Mouse (Mus musculus) kidney, adult 2 months (tissue): Measurements from ENCODE around the gene Pycr1. TPM values are rescaled to one million over a fixed set of nuclear protein-coding genes. Genes with fewer than 3 reads are reported as not detected.

Source experiments
- DNase-seq: peaks from one replicate; pipeline ENCODE4 v3.0.0; 2021
- H3K27ac ChIP-seq: fragments of 200-500 bp; 2 replicates; pipeline ENCODE4 v1.5.1; 2012; ENCODE audit warnings: low read depth, low read length, control low read depth, inconsistent platforms; ENCODE audit not compliant: insufficient read depth
- H3K27me3 ChIP-seq: fragments of 200-500 bp; replicated peaks from 2 replicates; pipeline ENCODE4 v1.6.1; 2012; ENCODE audit warnings: mild to moderate bottlenecking, moderate library complexity, low read length, inconsistent platforms; ENCODE audit not compliant: control insufficient read depth, insufficient read depth
- H3K36me3 ChIP-seq: fragments of 200-500 bp; 2 replicates; pipeline ENCODE4 v1.6.1; 2012; ENCODE audit warnings: mild to moderate bottlenecking, moderate library complexity, low read length, inconsistent platforms; ENCODE audit not compliant: control insufficient read depth, insufficient read depth
- H3K4me1 ChIP-seq: fragments of 200-500 bp; 2 replicates; pipeline ENCODE4 v1.6.1; 2011; ENCODE audit warnings: low read length; ENCODE audit not compliant: control insufficient read depth, insufficient read depth
- H3K4me3 ChIP-seq: fragments of 200-500 bp; 2 replicates; pipeline ENCODE4 v1.5.1; 2011; ENCODE audit warnings: mild to moderate bottlenecking, low read depth, low read length, control low read depth; ENCODE audit not compliant: insufficient read depth
- CTCF ChIP-seq: fragments of 200-500 bp; conservative IDR thresholded peaks from 2 replicates; pipeline ENCODE4 v1.5.1; 2011; ENCODE audit warnings: low read depth, mild to moderate bottlenecking, control low read depth, low read length, moderate library complexity, mixed read lengths; ENCODE audit not compliant: insufficient read depth, insufficient read length
- POLR2A ChIP-seq: fragments of 200-500 bp; IDR thresholded peaks from one replicate; pipeline ENCODE4 v1.6.1; 2011; ENCODE audit warnings: low read depth, low read length, control low read depth
- WGBS: fragments of 180-500 bp; shearing (Covaris S2); methylation state at CpG from one replicate; pipeline ENCODE4 v1.1.7; 2018; 5-methylcytosine and 5-hydroxymethylcytosine counted together
- polyA plus RNA-seq: library from polyadenylated mRNA; depleted of rRNA; stranded (reverse); fragments of >200 nt; gene quantifications from 2 replicates; pipeline ENCODE4 v1.2.3, GENCODE M21; 2012

Gene Pycr1
- polyA plus RNA-seq, 1 experiment = 1.0 TPM

DNA sequence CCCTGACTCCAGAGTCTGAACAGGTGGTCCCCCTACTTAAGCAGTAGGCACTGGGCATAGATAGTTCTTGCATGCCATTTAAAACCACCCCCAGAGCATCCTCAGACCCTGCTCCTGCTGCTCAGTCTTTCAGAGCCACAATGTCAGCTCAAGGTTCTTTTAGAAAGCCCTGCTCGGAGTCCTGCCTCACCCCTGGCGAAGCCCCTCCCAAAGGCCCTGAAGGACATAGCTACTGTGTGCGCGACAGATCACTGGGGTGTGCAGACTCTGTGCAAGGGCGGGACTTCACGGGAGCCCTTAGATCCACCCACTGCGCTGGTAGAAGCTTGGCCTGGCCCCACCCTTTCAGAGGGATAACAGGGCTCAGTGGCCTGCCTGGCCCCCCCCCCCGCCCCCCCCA is 34.3 kb downstream of the Pycr1 start:
- peak; percentile 73 for DNase-seq
- WGBS = 40% methylated on average over 8 of the region's 8 CpGs
- Histone ChIP-seq H3K36me3 (peaks cover 3% of the 10 kb centered on the region; the same call in 1 of the 2 replicates), H3K4me3 (no peak overlapping the region), H3K27me3 (no peaks in the 10 kb centered on the region), H3K27ac (peak overlapping the region; percentile 61), H3K4me1 (peaks cover 5% of the 10 kb centered on the region; the same call in 1 of the 2 replicates)
- no peak for TF ChIP-seq POLR2A
- peak; percentile 3; the same call in 1 of the 2 replicates for TF ChIP-seq CTCF

DNA sequence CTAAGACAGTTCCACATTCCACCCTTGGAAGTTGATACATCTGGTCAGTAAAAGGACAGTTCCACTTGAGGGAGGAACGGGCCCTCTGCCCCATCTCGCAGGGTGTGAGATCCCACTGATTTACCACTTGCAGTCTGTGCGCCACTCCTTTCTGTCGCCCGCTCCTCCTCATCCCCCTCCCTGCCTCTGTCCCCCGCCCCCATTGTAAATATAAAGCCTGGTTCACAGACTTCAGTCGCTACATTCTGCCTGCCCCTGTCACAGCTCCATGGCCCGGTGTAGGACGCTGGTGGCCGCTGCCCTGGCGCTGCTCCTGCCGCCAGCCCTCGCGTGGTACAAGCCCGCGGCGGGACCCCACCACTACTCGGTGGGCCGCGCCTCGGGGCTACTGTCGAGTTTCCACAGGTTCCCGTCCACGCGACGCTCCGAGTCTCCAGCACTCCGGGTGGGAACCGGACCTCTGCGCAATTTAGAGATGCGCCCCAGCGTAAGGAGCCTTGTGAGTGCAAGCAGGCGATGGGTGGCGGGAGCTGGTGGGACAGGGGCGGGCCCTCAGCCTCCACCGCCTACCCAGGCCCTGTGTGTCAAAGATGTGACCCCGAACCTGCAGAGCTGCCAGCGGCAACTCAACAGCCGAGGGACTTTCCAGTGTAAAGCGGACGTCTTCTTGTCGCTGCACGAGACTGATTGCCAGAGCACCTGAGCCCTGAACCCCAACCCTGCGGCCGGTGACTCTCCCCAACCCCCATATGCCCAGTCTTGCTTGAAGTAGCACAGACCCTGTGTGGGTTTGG is 35.1 kb downstream of the Pycr1 start, which contains the start of gene Npb:
TSS of gene Npb (plus strand) at position 237 of the 794 bp plus-strand sequence.
- Histone ChIP-seq H3K4me3 (no peak within 1 kb of the TSS), H3K27me3 (no peaks in the 10 kb centered on the region), H3K36me3 (peaks cover 3% of the 10 kb centered on the region; the same call in 1 of the 2 replicates), H3K27ac (peak within 1 kb of the TSS; percentile 61), H3K4me1 (peaks cover 5% of the 10 kb centered on the region; the same call in 1 of the 2 replicates)
- DNase-seq = no peak
- 19% methylated on average over 45 of the region's 45 CpGs for WGBS
- TF ChIP-seq CTCF = no peak
- no peak for TF ChIP-seq POLR2A

- DNase-seq = no peak
- Histone ChIP-seq H3K36me3 (no peaks in the 10 kb centered on the region), H3K4me1 (peaks cover 5% of the 10 kb centered on the region; the same call in 1 of the 2 replicates), H3K27me3 (no peaks in the 10 kb centered on the region), H3K27ac (no peak overlapping the region), H3K4me3 (no peak overlapping the region)
- no peak for TF ChIP-seq CTCF
- no peak for TF ChIP-seq POLR2A
- WGBS = 63% methylated on average over 4 of the region's 4 CpGs
Measured at GRCm38 (mm10) chr11:120606764-120607163, 36.8 kb downstream of the Pycr1 start.

GRCm38 (mm10) chr11:120605667-120606066 is 37.9 kb downstream of the Pycr1 start:
- TF ChIP-seq CTCF = no peak
- TF ChIP-seq POLR2A = no peak
- Histone ChIP-seq H3K4me3 (no peak overlapping the region), H3K27me3 (no peaks in the 10 kb centered on the region), H3K27ac (no peak overlapping the region), H3K36me3 (no peaks in the 10 kb centered on the region), H3K4me1 (peaks cover 5% of the 10 kb centered on the region; the same call in 1 of the 2 replicates)
- no peak for DNase-seq
- 93% methylated on average over 7 of the region's 7 CpGs for WGBS

GRCm38 (mm10) chr11:120603545-120603944 is 40.0 kb downstream of the Pycr1 start:
- Histone ChIP-seq H3K4me1 (peaks cover 7% of the 10 kb centered on the region), H3K4me3 (no peak overlapping the region), H3K27ac (no peak overlapping the region), H3K36me3 (no peaks in the 10 kb centered on the region), H3K27me3 (no peaks in the 10 kb centered on the region)
- WGBS = 90% methylated on average over 2 of the region's 2 CpGs
- no peak for TF ChIP-seq CTCF
- no peak for TF ChIP-seq POLR2A
- DNase-seq = no peak

- TF ChIP-seq POLR2A (no peak), CTCF (no peak)
- H3K4me3 ChIP-seq = no peak overlapping the region
- no peak for DNase-seq
- no peaks in the 10 kb centered on the region for H3K27me3 ChIP-seq
- H3K36me3 ChIP-seq = no peaks in the 10 kb centered on the region; the same call in 1 of the 2 replicates
- H3K4me1 ChIP-seq = peaks cover 16% of the 10 kb centered on the region
- H3K27ac ChIP-seq = no peak overlapping the region
- 96% methylated on average over 3 of the region's 3 CpGs for WGBS
Measured at GRCm38 (mm10) chr11:120600716-120601115, 42.9 kb downstream of the Pycr1 start.

DNA sequence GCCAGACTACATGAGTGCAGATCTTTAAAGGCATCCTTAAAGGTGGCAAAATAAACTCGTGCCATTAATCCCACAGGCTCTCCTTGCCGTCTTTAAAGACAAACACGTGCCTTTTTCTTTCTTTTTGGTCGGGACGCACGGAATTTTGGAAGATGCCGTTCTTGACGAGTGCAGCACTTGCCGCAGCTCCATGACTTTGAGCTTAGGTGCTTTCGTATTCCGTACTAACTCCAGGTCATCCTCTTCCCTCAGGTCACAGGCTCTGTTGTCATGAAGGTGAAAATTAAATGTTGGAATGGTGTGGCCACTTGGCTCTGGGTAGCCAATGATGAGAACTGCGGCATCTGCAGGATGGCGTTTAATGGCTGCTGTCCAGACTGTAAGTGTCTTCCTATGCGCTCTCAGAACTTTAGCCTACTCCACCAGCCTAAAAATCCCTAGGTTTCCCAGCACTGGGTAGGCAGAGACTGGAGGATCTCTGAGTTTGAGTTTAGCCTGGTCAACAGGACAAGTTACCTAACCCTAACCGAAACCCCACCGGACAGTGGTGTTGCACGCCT is 44.5 kb downstream of the Pycr1 start:
- Histone ChIP-seq H3K27me3 (no peaks in the 10 kb centered on the region), H3K4me3 (peak overlapping the region; percentile 73), H3K27ac (no peak overlapping the region), H3K36me3 (peaks cover 4% of the 10 kb centered on the region; the same call in 1 of the 2 replicates), H3K4me1 (peaks cover 16% of the 10 kb centered on the region)
- DNase-seq = no peak
- WGBS = 44% methylated on average over 17 of the region's 17 CpGs
- TF ChIP-seq CTCF = no peak
- TF ChIP-seq POLR2A = no peak
